Mouse (Mus musculus) cerebellum, postnatal 14 days (tissue): ENCODE data around the gene Hmgn2.
"Not testable (repeated sequence)": the region's sequence is repeated elsewhere in the genome, so short reads cannot be mapped to it uniquely, and the experiment has no call there.

ENCODE experiments used
- DNase-seq, 2 experiments: peaks; one replicate each; pipeline ENCODE4 v3.0.0; 2021; ENCODE audit warnings: mixed read lengths in 2 of 2

Gene Hmgn2

DNA sequence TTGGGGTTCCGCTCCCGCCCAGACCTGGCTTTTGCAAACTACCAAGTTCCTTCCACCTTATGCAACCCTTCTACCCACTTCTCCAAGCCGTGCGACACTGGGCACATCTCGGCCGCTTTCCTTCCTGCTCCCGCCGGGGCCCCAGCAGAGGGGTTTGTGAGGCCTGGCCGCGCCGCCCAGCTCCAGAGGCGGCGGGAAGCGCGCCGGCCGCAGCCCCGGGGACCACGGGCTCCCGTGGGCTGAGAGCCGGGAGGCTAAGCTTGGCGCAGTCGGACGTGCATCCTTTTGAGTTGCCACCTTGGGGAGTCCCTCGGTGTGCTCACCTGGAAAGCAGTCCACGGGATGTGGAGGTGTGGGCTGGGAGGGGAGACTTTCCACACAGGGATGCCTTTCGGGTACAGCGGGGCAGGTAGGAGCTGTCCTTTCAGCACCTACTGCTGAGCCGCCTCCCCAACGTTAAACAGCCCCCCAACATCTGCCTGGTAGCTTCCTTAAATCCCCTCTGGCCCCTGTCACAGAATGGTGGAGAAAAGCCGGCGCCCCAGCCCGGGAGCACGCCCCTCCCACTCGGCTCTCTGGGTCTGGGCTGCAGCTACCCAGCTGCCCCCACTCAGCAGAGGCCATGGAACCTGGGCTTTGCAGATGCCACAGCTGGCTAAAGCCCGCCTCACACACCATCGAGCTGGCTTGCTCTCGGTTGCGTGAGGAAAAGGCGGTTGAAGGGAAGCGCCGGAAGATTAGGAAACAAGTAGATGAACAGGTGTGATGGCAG is at the start of gene Hmgn2:
Gene Hmgn2 (minus strand): TSS at position 501 of the 772 bp plus-strand sequence.
- peak; percentile 59 to 60 for DNase-seq

DNA sequence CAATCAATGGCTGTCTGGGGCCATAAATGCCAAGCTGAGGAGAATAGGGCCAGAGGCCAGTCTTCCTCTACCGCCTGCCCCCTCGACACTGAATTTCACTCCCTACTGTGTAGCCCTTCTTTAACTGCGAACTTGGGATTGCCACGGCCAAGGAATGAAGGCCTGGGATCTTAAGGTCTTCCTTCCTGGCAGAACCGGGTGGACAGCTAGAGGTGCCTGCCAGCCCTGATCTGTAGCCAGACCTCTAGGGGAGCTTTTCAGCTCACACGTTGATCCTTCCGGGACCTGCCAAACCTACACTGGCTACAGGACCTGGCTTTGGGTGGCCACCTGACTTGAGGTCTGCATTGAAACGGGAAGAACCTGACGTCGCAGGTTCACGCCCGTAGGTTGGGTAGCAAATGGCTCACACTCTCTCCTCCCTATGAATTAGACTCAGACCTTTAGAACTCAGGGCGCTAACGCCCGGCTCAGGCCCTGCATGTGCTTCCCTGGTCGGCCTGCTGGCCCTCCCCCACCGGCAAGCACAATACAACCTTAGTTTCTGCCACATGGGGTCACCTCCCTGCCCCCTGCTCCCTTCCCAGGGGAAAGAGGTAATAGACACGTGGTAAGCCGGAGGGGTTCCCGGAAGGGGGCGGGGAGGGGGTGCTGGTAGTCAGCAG is 48.9 kb upstream of the Hmgn2 start:
- DNase-seq, result peak; percentile 28 to 35

DNA sequence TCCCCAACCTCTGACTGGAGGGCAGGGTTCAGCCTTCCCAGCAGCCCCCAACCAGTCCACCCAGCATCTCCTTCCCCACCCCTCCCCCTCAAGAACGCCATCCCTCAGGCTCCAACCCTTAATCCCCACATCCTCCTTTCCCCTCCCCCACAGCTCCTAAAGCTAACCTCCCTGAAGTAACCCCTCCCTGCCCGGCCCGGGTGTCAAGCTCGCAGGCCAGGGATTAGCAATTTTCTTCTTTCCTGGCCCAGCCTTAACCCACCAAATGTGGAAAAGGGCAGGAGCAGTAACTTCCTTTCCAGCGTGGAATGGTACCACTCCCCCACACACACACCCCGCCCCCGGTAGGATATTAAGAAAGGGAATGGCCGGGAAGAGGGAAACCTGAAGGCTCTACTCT is 48.3 kb upstream of the Hmgn2 start:
- no peak for DNase-seq

DNA sequence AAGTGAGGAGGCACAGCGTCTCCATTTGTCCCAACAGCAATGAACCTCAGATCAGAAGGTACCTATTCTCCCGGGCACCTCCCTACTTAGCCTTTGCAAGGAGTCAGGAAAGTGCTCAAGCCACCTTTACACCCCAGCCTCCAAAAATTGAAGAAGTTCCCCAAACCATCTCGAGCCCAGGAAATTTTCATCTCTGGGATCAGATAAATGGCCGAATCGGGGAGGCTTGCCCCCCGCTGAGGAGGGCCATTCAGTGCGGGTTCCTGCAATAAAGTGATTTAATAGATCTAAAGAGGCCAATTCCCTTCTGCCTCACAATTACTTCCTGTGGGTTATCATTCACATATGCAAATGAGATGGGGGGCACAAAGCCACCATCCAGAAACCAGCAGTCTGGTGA is 47.8 kb upstream of the Hmgn2 start:
- DNase-seq, result no peak

DNA sequence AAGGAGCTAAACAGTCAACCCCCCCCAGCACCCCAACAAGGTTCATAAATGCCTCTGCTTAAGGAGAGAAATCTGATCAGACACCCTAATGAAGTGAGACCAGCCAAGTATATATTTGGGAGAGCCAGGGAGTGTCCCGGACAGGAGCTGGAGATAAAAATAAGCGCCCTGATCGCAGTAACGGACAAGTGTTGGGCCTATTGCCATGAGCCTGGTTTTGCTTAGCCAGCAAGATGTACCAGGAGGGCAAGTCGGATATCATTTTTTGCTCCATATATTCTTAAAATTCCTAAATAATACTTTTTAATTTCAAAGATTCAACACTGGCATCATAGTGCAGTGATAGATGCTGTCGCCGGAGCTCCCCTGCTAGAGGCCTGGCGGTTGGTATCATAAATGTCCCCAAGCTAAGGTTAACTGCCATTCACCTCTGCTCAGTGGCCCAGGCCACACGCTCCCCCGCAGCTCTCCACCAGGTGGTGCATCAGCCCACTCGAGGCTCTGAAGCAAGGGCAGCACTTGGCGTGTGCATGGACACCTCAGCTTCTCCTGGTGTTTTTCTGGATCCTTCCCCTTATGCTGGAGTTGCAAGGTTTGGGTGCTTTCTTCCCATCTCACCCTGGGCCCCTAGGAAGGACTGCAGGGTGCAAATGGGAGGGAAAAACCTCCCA is 44.5 kb upstream of the Hmgn2 start:
- no peak for DNase-seq

DNA sequence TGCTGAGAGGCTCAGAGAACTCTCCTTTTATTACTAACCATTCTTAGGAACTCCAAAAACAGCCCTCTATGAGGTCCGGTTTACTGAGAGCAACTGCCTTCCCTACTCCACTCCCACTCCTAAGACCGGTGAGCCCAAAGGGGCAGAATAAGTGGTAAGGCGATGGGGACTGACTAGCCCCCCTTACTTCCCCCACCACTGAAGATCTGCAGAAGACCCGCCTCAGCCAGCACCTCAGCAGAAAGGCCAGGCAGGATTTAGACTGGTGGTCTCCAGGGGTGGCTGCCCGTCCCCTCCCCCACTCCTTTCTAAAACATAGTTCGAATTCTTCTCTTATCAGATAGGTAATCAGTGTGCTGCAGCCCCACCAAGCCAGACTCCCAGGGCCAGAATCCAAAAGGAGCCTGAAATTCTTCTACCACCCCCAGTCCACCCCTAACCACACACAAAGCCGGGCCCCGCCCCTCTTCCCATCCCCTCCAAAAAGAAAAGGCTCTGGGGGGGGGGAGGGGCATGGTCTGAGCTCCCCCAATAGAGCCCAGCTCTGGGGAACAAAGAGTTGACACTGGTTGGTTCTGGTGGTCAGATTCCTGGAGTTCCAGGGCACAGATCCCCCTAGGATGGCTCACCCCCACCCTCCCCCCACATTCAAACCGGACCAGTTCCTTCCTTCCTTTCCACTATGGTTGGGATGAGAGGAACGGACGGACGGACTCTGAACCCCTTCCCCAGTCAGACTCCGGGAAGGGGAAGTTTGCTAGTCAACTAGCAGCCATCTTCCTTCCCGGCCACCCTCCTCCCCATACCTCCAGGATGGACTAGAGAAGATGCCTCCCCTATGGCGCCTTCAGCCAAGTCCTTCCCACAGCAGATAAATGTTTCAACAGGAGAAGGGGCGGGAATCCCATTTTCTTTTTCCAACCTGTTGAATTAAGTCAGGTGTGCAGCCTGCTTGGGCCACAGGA is 43.3 kb upstream of the Hmgn2 start:
- no peak for DNase-seq

DNA sequence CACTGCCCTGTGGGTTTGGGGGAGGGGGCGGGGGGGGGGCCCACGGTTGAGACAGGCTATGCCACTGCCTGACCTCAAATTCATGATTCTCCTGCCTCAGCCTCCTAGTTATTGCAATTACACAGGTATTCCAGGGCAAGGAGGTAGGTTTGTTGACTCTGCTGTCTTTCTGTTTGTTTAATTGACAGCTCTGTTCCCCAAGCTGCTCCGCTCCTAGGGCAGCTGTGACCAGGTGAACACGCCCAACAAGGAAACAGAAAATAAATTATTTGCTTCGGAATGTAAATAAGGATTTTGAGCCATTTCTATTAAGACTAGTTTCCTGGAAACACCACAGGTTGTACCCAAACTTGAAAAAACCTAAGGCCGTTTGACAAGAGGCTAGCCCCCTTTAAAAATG is 41.3 kb upstream of the Hmgn2 start:
- no peak for DNase-seq

DNA sequence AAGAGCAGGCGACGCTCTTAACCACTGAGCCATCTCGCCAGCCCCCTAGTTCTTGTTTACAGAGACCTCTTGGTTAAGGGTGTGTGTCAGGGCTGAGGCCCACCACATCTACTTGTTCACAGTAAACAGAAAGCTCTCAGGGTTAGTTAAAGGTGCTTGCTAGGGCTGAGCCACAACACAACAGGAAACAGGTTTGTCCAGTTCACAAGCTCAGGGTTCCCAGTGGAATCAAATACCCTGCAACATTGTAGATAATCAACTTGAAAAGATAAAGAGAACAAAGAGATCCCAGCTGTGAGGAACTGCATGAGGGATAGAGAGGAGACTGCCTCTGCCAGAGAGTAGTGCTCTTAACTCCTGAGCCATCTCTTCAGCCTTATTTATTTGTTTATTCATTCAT is 38.4 kb upstream of the Hmgn2 start:
- no peak for DNase-seq

DNA sequence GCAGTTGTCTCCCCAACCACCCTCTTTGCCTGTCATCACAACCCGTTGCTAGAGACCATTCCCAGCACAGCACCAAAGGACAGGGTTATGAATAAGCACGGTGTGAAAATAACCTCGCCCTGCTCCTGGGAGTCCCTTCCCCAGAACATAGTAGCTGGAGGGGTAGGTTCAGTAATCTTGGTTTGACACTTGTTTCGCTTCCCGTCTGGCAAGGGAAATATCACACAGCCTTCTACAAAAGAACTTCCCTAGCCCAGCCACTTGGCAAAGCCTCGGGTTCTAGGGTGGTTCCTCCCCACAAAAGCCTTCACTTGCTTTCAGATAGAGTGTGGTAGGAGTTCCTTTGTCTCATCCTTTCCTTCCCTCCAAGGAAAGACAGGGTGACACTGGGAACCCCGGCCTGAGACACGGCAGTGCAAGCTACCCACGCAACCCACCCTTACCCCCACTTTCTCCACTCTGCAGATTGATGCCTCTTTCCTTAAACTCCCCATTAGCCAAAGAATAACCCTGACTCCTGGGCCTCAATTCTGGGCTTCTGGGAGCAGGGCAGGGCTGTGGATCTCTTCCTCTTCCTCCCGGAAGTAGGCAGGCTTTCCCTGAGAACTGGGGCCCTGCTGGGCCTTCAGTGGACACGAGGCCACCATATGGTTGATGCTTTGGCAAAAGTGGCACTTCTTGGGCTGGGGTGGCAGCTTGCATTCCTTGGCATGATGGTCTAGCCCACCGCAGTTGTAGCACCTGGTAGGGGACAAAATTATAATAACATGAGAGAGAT is 37.3 kb upstream of the Hmgn2 start:
- no peak for DNase-seq

DNA sequence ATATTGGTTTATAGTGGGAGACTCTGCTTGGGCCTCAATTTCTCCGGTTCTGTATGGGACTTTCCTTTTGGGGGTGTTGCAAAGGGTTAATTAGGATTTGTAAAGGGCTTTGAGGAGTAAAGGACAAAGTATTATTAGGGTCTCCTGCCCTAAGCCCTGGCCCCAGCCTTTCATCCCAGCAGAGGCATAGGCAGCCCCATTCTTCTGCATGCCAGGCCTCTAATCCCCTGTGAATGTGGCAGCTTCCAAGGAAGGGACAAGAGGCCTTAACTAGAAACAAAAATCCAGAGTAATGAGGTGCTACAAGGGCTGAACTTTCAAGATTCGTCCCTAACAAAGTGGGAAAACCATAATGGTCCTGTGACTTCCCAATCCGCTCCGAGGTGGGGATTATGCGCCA is 34.5 kb upstream of the Hmgn2 start:
- DNase-seq, result no peak

DNA sequence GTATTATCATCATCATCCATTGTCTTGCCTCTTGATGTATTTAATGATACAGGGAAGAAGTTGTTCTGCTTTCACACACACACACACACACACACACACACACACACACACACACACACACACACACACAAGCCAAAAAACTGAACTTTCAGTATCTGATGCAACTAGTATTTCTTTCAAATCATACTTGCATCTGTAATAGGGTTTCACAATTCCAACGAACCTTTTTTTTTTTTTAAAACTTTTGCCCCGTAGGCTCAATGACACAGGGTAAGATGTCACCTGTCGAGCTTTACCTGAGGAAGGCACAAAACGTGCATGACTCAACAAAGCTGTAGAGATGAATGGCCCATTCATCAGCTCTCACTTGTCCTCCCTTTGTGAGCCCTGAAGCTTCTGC is 33.8 kb upstream of the Hmgn2 start:
- no peak for DNase-seq

DNA sequence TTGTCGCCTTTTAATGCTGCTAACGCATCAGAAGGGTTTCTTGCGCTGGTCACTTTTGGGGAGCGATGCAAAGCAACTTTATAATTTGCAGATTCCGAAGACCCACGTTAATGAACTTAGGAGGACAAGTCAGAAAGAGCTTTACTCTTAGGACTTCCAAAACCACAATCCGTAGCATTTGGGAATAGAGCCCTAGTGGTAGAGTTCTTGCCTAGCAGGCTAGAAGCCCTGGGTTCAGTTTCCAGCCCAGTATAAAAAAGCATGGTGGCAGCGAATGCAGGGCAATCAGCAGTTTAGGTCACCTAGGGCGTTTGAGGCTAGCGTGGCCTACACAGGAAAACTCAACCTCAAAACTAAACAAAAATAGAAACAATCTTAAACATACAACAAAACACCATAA is 33.3 kb upstream of the Hmgn2 start:
- DNase-seq, result no peak

DNA sequence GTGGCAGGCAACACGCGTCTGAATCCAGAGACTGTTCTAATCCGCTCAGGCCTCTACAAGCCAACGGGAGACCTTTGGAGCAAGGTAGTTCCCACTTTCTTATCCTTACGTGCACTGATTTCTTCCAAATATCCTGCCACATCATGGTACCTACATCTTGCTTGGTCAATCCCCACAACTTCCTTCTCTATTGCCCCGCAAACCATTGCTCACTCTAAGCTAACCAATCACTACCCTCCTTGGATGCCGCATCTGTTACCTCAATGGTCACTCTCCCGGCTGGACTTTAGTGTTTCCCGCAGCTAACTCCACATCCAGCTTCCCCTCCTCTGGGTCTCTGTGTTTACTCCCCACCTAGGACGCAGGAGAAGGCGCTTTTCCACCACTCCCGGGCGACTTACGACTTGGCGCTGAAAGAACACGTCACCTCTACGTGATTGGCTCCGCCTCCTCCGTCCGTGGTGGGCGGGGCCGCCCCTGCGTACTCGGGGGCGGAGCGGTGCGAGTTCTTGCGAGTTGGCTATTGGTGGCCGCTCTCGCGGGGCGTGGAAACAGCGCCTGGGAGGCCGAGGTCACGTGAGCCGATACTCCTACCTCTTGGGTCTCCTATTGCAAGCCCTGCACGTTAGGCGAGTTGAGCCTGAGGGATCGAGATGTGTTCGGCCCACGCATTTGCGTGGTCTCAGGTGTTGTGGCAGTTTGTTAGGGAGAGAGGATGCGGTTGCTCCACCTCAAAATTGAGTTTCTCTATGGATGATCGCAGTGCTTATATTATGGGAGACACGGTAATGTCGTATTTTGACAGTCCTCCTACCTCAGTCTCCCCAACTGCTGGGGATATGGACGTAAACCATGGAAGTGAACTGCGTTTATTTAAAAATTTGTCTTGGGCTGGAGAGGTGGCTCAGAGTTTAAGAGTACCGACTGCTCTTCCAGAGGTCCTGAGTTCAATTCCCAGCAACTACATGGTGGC is 32.3 kb upstream of the Hmgn2 start, which contains the start of gene Dhdds:
Gene Dhdds (minus strand): TSS at position 453 of the 973 bp plus-strand sequence.
- peak; percentile 97 to 98 for DNase-seq

DNA sequence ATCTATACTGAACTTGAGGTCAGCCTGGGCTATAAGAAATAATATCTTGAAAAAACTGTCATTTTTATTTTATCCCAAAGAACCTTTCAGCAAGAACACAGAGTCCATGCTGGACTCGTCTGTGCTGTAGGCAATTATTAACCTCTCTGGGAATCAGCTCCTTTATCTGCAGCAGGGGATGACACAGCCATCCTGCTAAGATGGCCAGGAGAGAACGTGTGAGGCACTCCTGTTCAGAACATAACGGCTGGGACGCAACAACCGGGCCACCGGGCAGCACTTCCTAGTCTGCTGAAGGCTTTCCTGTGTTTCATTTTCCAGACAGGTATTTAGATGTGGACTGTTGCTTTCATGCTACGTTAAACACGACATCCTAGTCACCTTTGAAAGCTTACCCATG is 26.2 kb upstream of the Hmgn2 start:
- DNase-seq, result no peak

DNA sequence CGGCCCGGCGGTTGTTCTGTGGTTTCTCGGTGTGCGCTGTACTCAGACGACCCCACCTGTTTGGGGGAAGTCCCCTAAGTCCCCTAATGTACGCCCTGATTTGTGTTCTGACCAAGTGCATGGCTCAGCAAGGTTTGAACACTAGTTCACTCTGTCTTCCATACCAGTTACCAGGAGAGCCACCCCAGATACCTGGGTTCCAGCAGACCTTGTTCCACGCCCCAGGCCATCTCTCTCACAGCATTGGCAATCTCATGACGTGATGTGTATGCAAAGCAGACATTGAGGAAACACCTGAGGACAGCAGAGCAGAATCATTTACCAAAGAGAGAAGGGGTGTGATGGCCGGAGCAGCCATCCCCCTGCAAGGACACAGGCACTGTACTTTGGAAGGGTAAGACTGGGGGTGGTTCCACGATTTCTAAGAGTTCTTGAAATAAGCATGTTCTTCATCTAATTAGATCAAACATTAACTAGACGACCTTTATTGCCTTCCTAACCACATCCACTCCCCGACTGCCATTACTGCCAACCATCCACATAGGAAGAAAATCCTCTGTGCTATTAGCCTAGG is 22.7 kb upstream of the Hmgn2 start:
- DNase-seq, result no peak

DNA sequence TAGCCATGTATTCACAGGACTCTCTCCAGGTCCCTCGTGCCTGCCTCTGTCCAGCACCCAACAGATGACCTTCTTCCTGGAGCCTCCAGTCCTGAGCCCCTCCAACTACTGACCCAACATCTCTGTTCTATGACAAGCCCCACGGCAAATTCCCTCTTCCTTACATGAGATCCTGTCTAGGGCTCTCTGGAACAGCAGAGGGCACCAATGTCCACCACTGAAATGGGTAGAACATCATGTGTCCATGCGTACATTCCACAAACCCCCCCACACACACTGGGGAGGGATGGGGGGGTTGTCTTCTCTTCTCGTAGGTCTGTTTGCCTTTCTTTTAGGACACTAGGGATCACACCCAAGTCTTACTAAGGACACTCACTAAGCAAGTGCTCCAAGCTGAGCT is 21.6 kb upstream of the Hmgn2 start:
- peak in 1 of 2 experiments; percentile 21 for DNase-seq

DNA sequence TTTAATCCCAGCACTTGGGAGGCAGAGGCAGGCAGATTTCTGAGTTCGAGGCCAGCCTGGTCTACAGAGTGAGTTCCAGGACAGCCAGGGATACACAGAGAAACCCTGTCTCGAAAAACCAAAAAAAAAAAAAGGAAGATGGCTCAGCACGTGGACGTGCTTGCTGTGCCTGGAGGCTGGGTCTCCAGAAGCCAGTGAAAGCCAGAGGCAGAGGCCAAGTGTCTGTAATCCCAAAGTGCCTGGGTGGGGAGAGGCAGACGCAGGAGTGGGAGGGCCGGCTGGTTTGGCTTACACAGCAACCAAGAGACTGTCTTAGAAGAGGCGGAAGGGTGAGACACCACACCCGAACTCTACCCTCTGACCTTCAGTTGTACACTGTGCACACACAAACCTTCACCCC is 19.8 kb upstream of the Hmgn2 start:
- not testable (repeated sequence) for DNase-seq

DNA sequence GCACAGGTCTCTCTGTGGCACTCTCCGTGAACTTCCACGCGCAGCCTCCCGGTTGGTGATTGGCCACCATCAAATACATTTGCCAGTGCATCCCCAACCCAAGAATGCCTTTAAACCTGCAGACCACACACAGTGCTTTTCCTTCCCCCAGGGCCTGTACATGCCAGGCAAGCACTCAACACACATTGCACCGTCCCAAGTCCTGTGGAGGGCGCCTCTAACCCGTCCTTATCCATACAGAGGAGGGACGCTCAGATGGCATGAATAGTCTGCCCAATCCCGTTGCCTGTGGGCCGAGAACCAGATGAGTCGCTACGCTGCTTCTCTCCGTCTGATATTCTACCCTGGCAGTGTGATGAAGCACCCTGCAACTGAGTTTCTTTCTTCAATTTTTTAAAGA is 14.5 kb upstream of the Hmgn2 start:
- DNase-seq, result no peak

DNA sequence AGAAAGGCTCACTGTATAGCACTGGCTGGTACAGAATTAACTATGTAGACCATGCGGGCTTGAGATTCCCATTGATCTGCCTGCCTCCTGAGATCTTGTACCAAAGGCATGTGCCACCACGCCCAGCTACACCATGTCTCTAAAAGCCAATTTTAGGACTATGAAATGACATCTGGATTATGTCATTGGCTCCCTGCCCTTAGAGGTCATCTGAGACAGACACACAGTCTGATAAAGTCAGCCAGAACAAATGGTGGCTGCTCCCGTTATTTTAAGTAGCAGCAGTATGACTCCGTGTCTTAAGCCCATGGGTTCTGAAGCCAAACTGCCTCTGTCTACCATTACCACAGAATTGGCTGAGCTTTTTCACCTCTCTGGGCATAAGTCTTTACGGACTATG is 12.0 kb upstream of the Hmgn2 start:
- no peak for DNase-seq

DNA sequence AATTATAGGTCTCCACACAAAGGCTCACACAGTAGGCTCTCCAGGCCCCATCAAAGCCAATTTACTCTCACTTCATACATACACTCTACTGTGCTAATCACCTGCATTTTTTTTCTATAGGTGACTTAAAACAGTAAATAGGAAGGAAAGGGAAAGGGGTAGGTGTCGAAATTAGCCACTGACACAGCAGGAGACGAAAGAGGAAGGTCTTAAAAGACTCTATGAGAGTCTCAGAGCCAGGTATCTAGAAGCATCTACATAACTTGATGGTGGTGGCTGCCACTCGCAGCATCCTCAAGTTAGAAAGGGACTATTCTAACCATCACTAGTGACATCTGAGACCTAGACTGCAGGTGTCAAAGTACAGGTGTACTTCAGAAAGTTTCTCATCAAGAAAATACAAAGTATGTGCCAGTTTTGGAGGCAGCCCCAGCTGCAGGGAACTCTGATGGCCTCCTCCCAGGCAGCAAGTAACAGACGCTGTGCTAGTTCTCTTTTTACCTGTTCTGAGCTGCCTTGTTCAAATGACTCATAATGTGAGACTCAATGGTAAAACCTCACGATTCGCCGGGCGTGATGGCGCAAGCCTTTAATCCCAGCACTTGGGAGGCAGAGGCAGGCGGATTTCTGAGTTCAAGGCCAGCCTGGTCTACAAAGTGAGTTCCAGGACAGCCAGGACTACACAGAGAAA is 9.7 kb upstream of the Hmgn2 start:
- no peak for DNase-seq
